Mouse (Mus musculus): ENCODE results near the gene Mterf1a. TPM values are rescaled to one million over a fixed set of nuclear protein-coding genes. Genes with fewer than 3 reads are reported as not detected.
"Not testable (repeated sequence)": the region's sequence is repeated elsewhere in the genome, so short reads cannot be mapped to it uniquely, and the experiment has no call there.

Gene Mterf1a
- 9.1 and 10.1 TPM in 2 replicates for polyA plus RNA-seq (2016; fragmentation: Nextera tagmentation; extraction: Ambion mirVana)

GRCm38 (mm10) chr5:3893459-3894293 is at the start of gene Mterf1a:
Mterf1a (minus strand) TSS chr5:3893933.
- not testable (repeated sequence) for H3K27me3 ChIP-seq (ENCODE audit: low read depth, poor library complexity, severe bottlenecking); H3K36me3 ChIP-seq; H3K27ac ChIP-seq (replicated peaks); DNase-seq (ENCODE audit: low spot score); H3K4me1 ChIP-seq
- 1% methylated on average over 9 of the region's 47 CpGs for WGBS
- H3K4me3 ChIP-seq = peak within 1 kb of the TSS; percentile 59
- H3K9me3 ChIP-seq (replicated peaks) = peaks cover 11% of the 10 kb centered on the region

GRCm38 (mm10) chr5:3943169-3943568 is 49.4 kb upstream of the Mterf1a start:
- H3K9me3 ChIP-seq (replicated peaks); H3K4me3 ChIP-seq; H3K27me3 ChIP-seq (ENCODE audit: low read depth, poor library complexity, severe bottlenecking); DNase-seq (ENCODE audit: low spot score); H3K27ac ChIP-seq (replicated peaks); H3K4me1 ChIP-seq: not testable (repeated sequence)
- H3K36me3 ChIP-seq = peaks cover 37% of the 10 kb centered on the region
- WGBS = 67% methylated on average over 4 of the region's 4 CpGs

GRCm38 (mm10) chr5:3941240-3941639 is 47.5 kb upstream of the Mterf1a start:
- no peak overlapping the region for H3K4me3 ChIP-seq
- H3K9me3 ChIP-seq (replicated peaks) = no peaks in the 10 kb centered on the region; the same call in 1 of the 2 replicates
- no peak for DNase-seq (ENCODE audit: low spot score)
- H3K27ac ChIP-seq (replicated peaks) = no peak overlapping the region
- WGBS = 95% methylated on average over 2 of the region's 2 CpGs
- no peaks in the 10 kb centered on the region for H3K27me3 ChIP-seq (ENCODE audit: low read depth, poor library complexity, severe bottlenecking)
- peaks cover 36% of the 10 kb centered on the region for H3K36me3 ChIP-seq
- no peaks in the 10 kb centered on the region for H3K4me1 ChIP-seq

GRCm38 (mm10) chr5:3939335-3939734 is 45.6 kb upstream of the Mterf1a start:
- Histone ChIP-seq H3K27ac (replicated peaks) (no peak overlapping the region), H3K9me3 (replicated peaks) (no peaks in the 10 kb centered on the region; the same call in 1 of the 2 replicates), H3K36me3 (peaks cover 36% of the 10 kb centered on the region), H3K4me1 (no peaks in the 10 kb centered on the region), H3K4me3 (no peak overlapping the region), H3K27me3 (ENCODE audit: low read depth, poor library complexity, severe bottlenecking) (no peaks in the 10 kb centered on the region)
- no peak for DNase-seq (ENCODE audit: low spot score)
- WGBS = 97% methylated on average over 5 of the region's 5 CpGs

- Histone ChIP-seq H3K9me3 (replicated peaks) (no peaks in the 10 kb centered on the region; the same call in 1 of the 2 replicates), H3K27me3 (ENCODE audit: low read depth, poor library complexity, severe bottlenecking) (no peaks in the 10 kb centered on the region), H3K4me1 (no peaks in the 10 kb centered on the region), H3K36me3 (peaks cover 39% of the 10 kb centered on the region), H3K27ac (replicated peaks) (no peak overlapping the region), H3K4me3 (no peak overlapping the region)
- 97% methylated on average over 3 of the region's 3 CpGs for WGBS
- no peak for DNase-seq (ENCODE audit: low spot score)
Observed at GRCm38 (mm10) chr5:3938905-3939304, 45.2 kb upstream of the Mterf1a start.

GRCm38 (mm10) chr5:3935778-3936554 is 42.2 kb upstream of the Mterf1a start:
- Histone ChIP-seq H3K4me3 (no peak overlapping the region), H3K9me3 (replicated peaks) (no peaks in the 10 kb centered on the region; the same call in 1 of the 2 replicates), H3K36me3 (peaks cover 35% of the 10 kb centered on the region), H3K27ac (replicated peaks) (no peak overlapping the region), H3K27me3 (ENCODE audit: low read depth, poor library complexity, severe bottlenecking) (no peaks in the 10 kb centered on the region), H3K4me1 (peaks cover under 1% of the 10 kb centered on the region; the same call in 1 of the 2 replicates)
- DNase-seq (ENCODE audit: low spot score) = no peak
- 93% methylated on average over 8 of the region's 8 CpGs for WGBS

GRCm38 (mm10) chr5:3935266-3935665 is 41.5 kb upstream of the Mterf1a start:
- no peak overlapping the region for H3K27ac ChIP-seq (replicated peaks)
- H3K4me3 ChIP-seq = no peak overlapping the region
- H3K27me3 ChIP-seq (ENCODE audit: low read depth, poor library complexity, severe bottlenecking) = no peaks in the 10 kb centered on the region
- H3K4me1 ChIP-seq = peaks cover 8% of the 10 kb centered on the region
- H3K9me3 ChIP-seq (replicated peaks) = no peaks in the 10 kb centered on the region; the same call in 1 of the 2 replicates
- DNase-seq (ENCODE audit: low spot score) = no peak
- peaks cover 34% of the 10 kb centered on the region for H3K36me3 ChIP-seq
- 96% methylated on average over 5 of the region's 5 CpGs for WGBS

GRCm38 (mm10) chr5:3933551-3933950 is 39.8 kb upstream of the Mterf1a start:
- no peak for DNase-seq (ENCODE audit: low spot score)
- Histone ChIP-seq H3K4me1 (peaks cover 23% of the 10 kb centered on the region), H3K36me3 (peaks cover 17% of the 10 kb centered on the region), H3K9me3 (replicated peaks) (no peaks in the 10 kb centered on the region), H3K4me3 (no peak overlapping the region), H3K27ac (replicated peaks) (no peak overlapping the region), H3K27me3 (ENCODE audit: low read depth, poor library complexity, severe bottlenecking) (no peaks in the 10 kb centered on the region)
- 89% methylated on average over 3 of the region's 3 CpGs for WGBS

- DNase-seq (ENCODE audit: low spot score) = no peak
- no peaks in the 10 kb centered on the region for H3K9me3 ChIP-seq (replicated peaks)
- 93% methylated on average over 3 of the region's 3 CpGs for WGBS
- H3K27me3 ChIP-seq (ENCODE audit: low read depth, poor library complexity, severe bottlenecking) = no peaks in the 10 kb centered on the region
- H3K4me3 ChIP-seq = no peak overlapping the region
- H3K27ac ChIP-seq (replicated peaks) = no peak overlapping the region
- peaks cover 13% of the 10 kb centered on the region for H3K36me3 ChIP-seq
- peaks cover 34% of the 10 kb centered on the region for H3K4me1 ChIP-seq
Observed at GRCm38 (mm10) chr5:3931636-3932035, 37.9 kb upstream of the Mterf1a start.

- no peak overlapping the region for H3K27ac ChIP-seq (replicated peaks)
- no peak for DNase-seq (ENCODE audit: low spot score)
- 89% methylated on average over 5 of the region's 5 CpGs for WGBS
- peaks cover 13% of the 10 kb centered on the region for H3K36me3 ChIP-seq
- peaks cover 37% of the 10 kb centered on the region for H3K4me1 ChIP-seq
- no peaks in the 10 kb centered on the region for H3K27me3 ChIP-seq (ENCODE audit: low read depth, poor library complexity, severe bottlenecking)
- no peak overlapping the region; the same call in 1 of the 2 replicates for H3K4me3 ChIP-seq
- H3K9me3 ChIP-seq (replicated peaks) = no peaks in the 10 kb centered on the region
Observed at GRCm38 (mm10) chr5:3930760-3931159, 37.0 kb upstream of the Mterf1a start.

GRCm38 (mm10) chr5:3928690-3929046 is 34.9 kb upstream of the Mterf1a start:
- H3K36me3 ChIP-seq = peaks cover 9% of the 10 kb centered on the region
- H3K9me3 ChIP-seq (replicated peaks) = no peaks in the 10 kb centered on the region
- no peaks in the 10 kb centered on the region for H3K27me3 ChIP-seq (ENCODE audit: low read depth, poor library complexity, severe bottlenecking)
- peak overlapping the region; percentile 97 for H3K4me3 ChIP-seq
- no peak for DNase-seq (ENCODE audit: low spot score)
- H3K4me1 ChIP-seq = peaks cover 37% of the 10 kb centered on the region
- peak overlapping the region; percentile 100 for H3K27ac ChIP-seq (replicated peaks)
- WGBS = 0% methylated on average over 12 of the region's 12 CpGs

- H3K27me3 ChIP-seq (ENCODE audit: low read depth, poor library complexity, severe bottlenecking) = no peaks in the 10 kb centered on the region
- H3K27ac ChIP-seq (replicated peaks) = peak within 1 kb of the TSS; percentile 100
- peak; percentile 82 for DNase-seq (ENCODE audit: low spot score)
- no peaks in the 10 kb centered on the region for H3K9me3 ChIP-seq (replicated peaks)
- H3K4me1 ChIP-seq = peaks cover 37% of the 10 kb centered on the region
- peak within 1 kb of the TSS; percentile 97 for H3K4me3 ChIP-seq
- under 1% methylated on average over 81 of the region's 82 CpGs for WGBS
- peaks cover 4% of the 10 kb centered on the region for H3K36me3 ChIP-seq
Observed at GRCm38 (mm10) chr5:3927801-3928689, 34.3 kb upstream of the Mterf1a start, which contains the start of gene Akap9. Akap9 (plus strand) TSS chr5:3928054.
